Mouse (Mus musculus) liver, postnatal 0 days (tissue): Measurements from ENCODE around the gene Tbc1d10a.

Experiments used
- CTCF ChIP-seq: sonication (generic); IDR thresholded peaks from 2 replicates; pipeline ENCODE4 v1.5.1; 2016; ENCODE audit warnings: antibody characterized with exemption, low read depth
- EP300 ChIP-seq: IDR thresholded peaks from 2 replicates; pipeline ENCODE4 v1.6.1; 2016; ENCODE audit warnings: antibody characterized with exemption, low read depth, mild to moderate bottlenecking

DNA sequence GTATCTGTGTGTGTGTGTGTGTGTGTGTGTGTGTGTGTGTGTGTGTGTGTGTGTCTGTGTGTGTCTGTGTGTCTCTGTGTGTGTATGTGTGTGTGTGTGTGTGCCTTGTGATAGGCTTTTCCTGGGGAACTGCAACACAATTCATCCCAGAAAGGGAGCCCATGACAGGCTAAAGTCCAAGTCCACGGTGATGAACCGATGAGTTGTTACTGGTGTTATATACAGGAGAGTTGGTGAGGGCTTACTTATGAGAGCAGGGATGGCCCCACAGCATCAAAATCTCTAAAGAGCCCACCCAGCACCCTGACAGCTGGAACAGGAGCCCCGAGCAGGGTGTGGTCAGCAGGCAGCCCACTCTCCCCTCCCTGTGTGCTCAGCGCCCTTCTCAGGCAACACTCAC is 54.6 kb downstream of the Tbc1d10a start:
- TF ChIP-seq CTCF: no peak
- TF ChIP-seq EP300: no peak
